Mouse (Mus musculus) small intestine, adult 2 months (tissue): ENCODE data around the gene Pafah2. TPM values are rescaled to one million over a fixed set of nuclear protein-coding genes. Genes with fewer than 3 reads are reported as not detected.
A peak's percentile ranks its signal among the peaks of the same experiment; 100 is the strongest.

Source experiments
- H3K27ac ChIP-seq: fragments of 200-500 bp; 2 replicates; pipeline ENCODE4 v1.5.1; 2012; ENCODE audit warnings: low read depth, low read length, control low read depth, inconsistent platforms; ENCODE audit not compliant: insufficient read depth
- H3K27me3 ChIP-seq: fragments of 200-500 bp; 2 replicates; pipeline ENCODE4 v1.6.1; 2012; ENCODE audit warnings: mild to moderate bottlenecking, moderate library complexity, low read length, inconsistent platforms; ENCODE audit not compliant: control insufficient read depth, insufficient read depth
- H3K36me3 ChIP-seq: fragments of 200-500 bp; 2 replicates; pipeline ENCODE4 v1.6.1; 2012; ENCODE audit warnings: mild to moderate bottlenecking, low read length, control low read depth, inconsistent platforms; ENCODE audit not compliant: control insufficient read depth, insufficient read depth
- H3K4me1 ChIP-seq: fragments of 200-500 bp; 2 replicates; pipeline ENCODE4 v1.6.1; 2012; ENCODE audit warnings: low read length, inconsistent platforms, mixed read lengths; ENCODE audit not compliant: control insufficient read depth, insufficient read depth, insufficient read length
- H3K4me3 ChIP-seq: fragments of 200-500 bp; 2 replicates; pipeline ENCODE4 v1.5.1; 2012; ENCODE audit warnings: low read depth, mild to moderate bottlenecking, control low read depth, inconsistent platforms, low read length, moderate library complexity
- CTCF ChIP-seq: fragments of 200-500 bp; IDR thresholded peaks from 2 replicates; pipeline ENCODE4 v1.5.1; 2012; ENCODE audit warnings: low read depth, mild to moderate bottlenecking, control low read depth, inconsistent platforms, low read length, moderate library complexity, mixed read lengths; ENCODE audit not compliant: insufficient replicate concordance, insufficient read length; ENCODE audit errors: extremely low read depth
- POLR2A ChIP-seq: fragments of 200-500 bp; IDR thresholded peaks from 2 replicates; pipeline ENCODE4 v1.6.1; 2012; ENCODE audit warnings: low read depth, mild to moderate bottlenecking, control low read depth, inconsistent platforms, low read length, moderate library complexity
- WGBS: fragments of 180-500 bp; shearing (Covaris S2); methylation state at CpG from one replicate; pipeline ENCODE4 v1.1.7; 2018; 5-methylcytosine and 5-hydroxymethylcytosine counted together
- polyA plus RNA-seq: library from polyadenylated mRNA; depleted of rRNA; stranded (reverse); fragments of >200 nt; gene quantifications from 2 replicates; pipeline ENCODE4 v1.2.3, GENCODE M21; 2012

Gene Pafah2
- polyA plus RNA-seq, 1 experiment: 20.5 TPM

DNA sequence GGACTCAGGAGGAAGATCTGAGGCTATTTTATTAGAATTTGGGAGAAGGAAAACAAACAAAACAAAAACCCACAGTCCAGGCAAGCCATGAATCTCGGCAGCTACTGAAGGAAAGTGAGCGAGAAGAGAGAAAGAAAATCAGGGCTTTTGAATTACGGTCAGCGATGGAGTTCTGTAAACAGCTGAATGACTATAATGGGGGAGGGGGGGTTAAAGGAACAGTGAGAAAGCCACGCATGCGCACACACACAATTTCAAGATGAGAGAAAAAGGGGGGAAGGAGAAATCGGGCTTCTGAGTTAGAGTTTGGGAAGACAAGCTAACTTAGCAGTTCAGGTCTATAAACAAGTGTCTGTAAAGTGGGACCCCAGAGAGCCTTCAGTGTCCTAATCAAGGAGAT lies 43.2 kb upstream of the Pafah2 start:
- WGBS: 69% methylated on average over 7 of the region's 7 CpGs
- Histone ChIP-seq H3K27ac (peak overlapping the region; percentile 82; the same call in 1 of the 2 replicates), H3K36me3 (peaks cover 14% of the 10 kb centered on the region)

DNA sequence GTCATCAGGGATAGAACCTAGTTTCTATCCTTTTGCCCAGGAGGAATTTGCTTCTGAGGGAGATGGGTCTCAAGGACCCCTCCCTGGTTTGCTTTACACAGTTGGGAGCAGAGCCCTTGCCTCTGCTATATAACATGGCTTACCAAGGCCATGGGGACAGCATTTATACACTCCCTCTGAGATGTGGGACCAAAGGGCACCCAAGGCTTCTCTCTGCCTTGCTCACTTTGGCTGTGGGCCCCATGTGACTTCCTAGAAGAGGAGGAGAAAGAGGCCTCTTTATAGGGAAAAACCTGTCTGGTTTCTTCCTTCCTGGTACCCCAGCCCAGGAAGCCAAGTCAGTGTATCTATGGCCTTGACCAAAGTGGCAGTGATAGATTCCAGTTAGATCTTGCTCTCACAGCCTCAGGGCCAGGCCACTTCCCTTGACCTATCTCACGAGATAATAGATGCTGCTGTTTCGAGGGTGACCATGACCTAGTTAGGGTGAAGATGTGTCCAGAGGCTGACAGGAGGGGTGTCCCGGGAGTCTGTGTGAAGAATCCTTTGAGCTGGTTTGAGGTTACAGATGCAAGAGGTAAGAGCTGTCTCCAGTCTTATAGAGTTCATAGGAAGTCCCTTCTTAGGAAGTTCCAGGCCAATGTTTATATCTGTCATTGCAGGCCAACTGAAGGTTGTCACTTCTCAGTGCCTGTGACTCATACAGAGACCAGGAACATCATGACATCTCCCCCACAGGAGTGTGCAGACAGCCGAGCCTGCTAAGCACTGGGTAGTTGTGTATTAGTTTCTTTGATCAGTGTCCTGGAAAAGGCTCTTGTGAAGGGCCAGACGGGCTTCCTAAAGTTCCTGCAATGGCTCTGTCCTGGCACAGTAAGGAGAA lies 42.4 kb upstream of the Pafah2 start:
- WGBS: 38% methylated on average over 5 of the region's 5 CpGs
- H3K36me3 ChIP-seq: peaks cover 14% of the 10 kb centered on the region
- no peak overlapping the region for H3K4me3 ChIP-seq
- H3K27ac ChIP-seq: peak overlapping the region; percentile 82
- H3K4me1 ChIP-seq: peaks cover 38% of the 10 kb centered on the region
- TF ChIP-seq CTCF: no peak
- no peak for TF ChIP-seq POLR2A
- H3K27me3 ChIP-seq: no peaks in the 10 kb centered on the region

More for the DNA sequence above, 43.2 kb upstream of the Pafah2 start:
- no peaks in the 10 kb centered on the region for H3K27me3 ChIP-seq
- TF ChIP-seq CTCF: no peak
- TF ChIP-seq POLR2A: no peak
- H3K4me1 ChIP-seq: peaks cover 40% of the 10 kb centered on the region
- no peak overlapping the region for H3K4me3 ChIP-seq

DNA sequence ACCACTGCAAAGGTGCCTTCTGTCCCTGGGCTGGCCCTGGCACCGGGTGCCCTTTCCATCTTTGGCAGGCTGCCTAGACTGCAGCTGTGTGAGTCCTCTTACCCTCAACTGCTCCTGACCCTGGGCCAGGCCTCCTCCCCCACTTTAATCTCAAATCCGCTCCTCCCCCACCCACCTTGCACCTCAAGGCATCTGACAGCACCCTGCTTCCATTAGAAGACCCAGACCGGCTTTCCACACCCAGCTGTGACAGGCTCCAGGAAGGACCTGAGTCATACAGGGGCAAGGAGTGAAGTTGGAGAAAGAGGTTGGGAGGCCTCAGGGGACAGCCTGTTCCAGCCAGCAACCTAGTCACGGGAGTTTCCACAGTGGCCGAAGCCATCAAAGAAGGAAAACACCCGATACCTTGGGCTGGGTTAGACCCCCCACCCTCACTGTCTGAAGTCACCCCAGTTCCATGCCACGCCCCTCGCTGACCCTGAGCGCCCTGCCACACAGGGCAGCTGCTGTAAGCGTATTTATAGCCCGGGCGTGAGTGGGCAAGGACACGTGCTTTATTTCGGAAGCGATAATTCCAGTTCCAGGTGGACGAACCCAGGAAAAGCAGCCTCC lies 40.2 kb upstream of the Pafah2 start:
- Histone ChIP-seq H3K36me3 (peaks cover 10% of the 10 kb centered on the region; the same call in 1 of the 2 replicates), H3K4me1 (peaks cover 40% of the 10 kb centered on the region), H3K27me3 (no peaks in the 10 kb centered on the region), H3K27ac (peak overlapping the region; percentile 85), H3K4me3 (0 out of 2 replicates have a peak overlapping the region, but pooled peaks have one; percentile 1)
- TF ChIP-seq CTCF (no peak), POLR2A (peak; percentile 20; the same call in 1 of the 2 replicates)
- WGBS: 17% methylated on average over 16 of the region's 16 CpGs

GRCm38 (mm10) chr4:134356591-134357460 lies 39.3 kb upstream of the Pafah2 start:
- H3K4me1 ChIP-seq: peaks cover 40% of the 10 kb centered on the region
- no peak for TF ChIP-seq POLR2A
- peak; percentile 88; the same call in 1 of the 2 replicates for TF ChIP-seq CTCF
- peak overlapping the region; percentile 85 for H3K27ac ChIP-seq
- 4% methylated on average over 22 of the region's 22 CpGs for WGBS
- H3K4me3 ChIP-seq: peak overlapping the region; percentile 61
- H3K36me3 ChIP-seq: peaks cover 8% of the 10 kb centered on the region; the same call in 1 of the 2 replicates
- no peaks in the 10 kb centered on the region for H3K27me3 ChIP-seq

DNA sequence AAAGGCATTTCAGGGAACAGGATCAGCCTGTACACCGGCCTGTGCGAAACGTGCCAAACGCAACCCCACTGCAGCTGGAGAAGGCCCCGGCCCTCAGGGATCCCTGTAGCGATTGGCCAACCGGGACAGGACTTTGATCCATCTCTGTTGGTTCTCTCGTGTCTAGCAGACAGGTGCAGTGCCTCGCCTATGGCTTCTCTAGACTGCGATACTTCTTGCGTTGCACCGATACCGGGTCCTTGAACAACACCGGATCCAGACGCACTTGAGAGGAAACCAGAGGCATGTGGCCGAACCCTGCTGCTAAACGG lies 38.7 kb upstream of the Pafah2 start:
- 19% methylated on average over 17 of the region's 17 CpGs for WGBS
- Histone ChIP-seq H3K4me3 (peak overlapping the region; percentile 61), H3K27ac (peak overlapping the region; percentile 85)

GRCm38 (mm10) chr4:134359649-134360048 lies 36.5 kb upstream of the Pafah2 start:
- Histone ChIP-seq H3K4me1 (peaks cover 24% of the 10 kb centered on the region), H3K27me3 (no peaks in the 10 kb centered on the region), H3K4me3 (no peak overlapping the region), H3K36me3 (no peaks in the 10 kb centered on the region), H3K27ac (no peak overlapping the region)
- TF ChIP-seq CTCF (no peak), POLR2A (no peak)
- 79% methylated on average over 6 of the region's 6 CpGs for WGBS

More for the DNA sequence above, 38.7 kb upstream of the Pafah2 start:
- Histone ChIP-seq H3K36me3 (peaks cover 5% of the 10 kb centered on the region; the same call in 1 of the 2 replicates), H3K27me3 (no peaks in the 10 kb centered on the region), H3K4me1 (peaks cover 40% of the 10 kb centered on the region)
- no peak for TF ChIP-seq CTCF
- TF ChIP-seq POLR2A: no peak
